Mouse (Mus musculus) G1E (cell line): Measurements from ENCODE around the gene Cnga1. TPM values are rescaled to one million over a fixed set of nuclear protein-coding genes. Genes with fewer than 3 reads are reported as not detected.

Experiments used
- ATAC-seq: 2 replicates; pipeline ENCODE4 v1.8.0; 2016; ENCODE audit warnings: mild to moderate bottlenecking; ENCODE audit not compliant: insufficient number of reproducible peaks, poor library complexity, low FRiP score, severe bottlenecking; ENCODE audit errors: extremely low read depth
- DNase-seq: peaks from one replicate; pipeline ENCODE4 v3.0.0; 2012; ENCODE audit warnings: low spot score
- H3K27me3 ChIP-seq: 2 replicates; pipeline ENCODE4 v1.6.1; 2012; ENCODE audit warnings: mild to moderate bottlenecking, low read length, inconsistent platforms; ENCODE audit not compliant: insufficient read depth
- H3K36me3 ChIP-seq: replicated peaks from 2 replicates; pipeline ENCODE3; 2012; ENCODE audit warnings: mild to moderate bottlenecking, inconsistent platforms
- H3K4me1 ChIP-seq: 2 replicates; pipeline ENCODE4 v1.6.1; 2012; ENCODE audit warnings: low read depth, low read length, inconsistent platforms, mixed read lengths; ENCODE audit not compliant: insufficient read depth
- H3K4me3 ChIP-seq: 2 replicates; pipeline ENCODE4 v1.5.1; 2012; ENCODE audit warnings: low read depth, mild to moderate bottlenecking, inconsistent platforms, low read length, moderate library complexity, mixed read lengths
- H3K9me3 ChIP-seq: replicated peaks from 2 replicates; pipeline ENCODE4 v1.6.1; 2012; ENCODE audit warnings: inconsistent platforms
- CTCF ChIP-seq: IDR thresholded peaks from 2 replicates; pipeline ENCODE4 v1.5.1; 2012; ENCODE audit warnings: low read depth, low read length, inconsistent platforms, mixed read lengths
- GATA1 ChIP-seq: IDR thresholded peaks from 2 replicates; pipeline ENCODE4 v1.6.1; 2012; ENCODE audit warnings: borderline replicate concordance, low read length, inconsistent platforms, mixed read lengths
- GATA2 ChIP-seq: IDR thresholded peaks from 2 replicates; pipeline ENCODE4 v1.6.1; 2012; ENCODE audit warnings: low read depth, low read length, inconsistent platforms, borderline replicate concordance
- POLR2AphosphoS5 ChIP-seq: IDR thresholded peaks from 2 replicates; pipeline ENCODE4 v1.6.1; 2012; ENCODE audit warnings: low read depth, low read length, inconsistent platforms; ENCODE audit not compliant: insufficient replicate concordance
- TAL1 ChIP-seq: conservative IDR thresholded peaks from 2 replicates; pipeline ENCODE4 v1.6.1; 2012; ENCODE audit warnings: low read depth, low read length, inconsistent platforms, mixed read lengths
- polyA plus RNA-seq: library from polyadenylated mRNA; stranded (reverse); fragments of >175 nt; gene quantifications from 2 replicates; pipeline ENCODE4 v1.2.3, GENCODE M21; 2012
- total RNA-seq, 2 experiments: library from RNA; stranded (forward) in 1 of 2; stranded (reverse) in 1 of 2; fragments of 200-1000 nt in 1 of 2; fragments of >200 nt in 1 of 2; fragmentation: Nextera tagmentation in 1 of 2; gene quantifications; 2 replicates each; pipeline ENCODE4 v1.2.3; 2014 to 2017

Cnga1 gene
- total and polyA plus RNA-seq, 3 experiments, result 0.27 to 4.9 TPM; not detected in 1

DNA sequence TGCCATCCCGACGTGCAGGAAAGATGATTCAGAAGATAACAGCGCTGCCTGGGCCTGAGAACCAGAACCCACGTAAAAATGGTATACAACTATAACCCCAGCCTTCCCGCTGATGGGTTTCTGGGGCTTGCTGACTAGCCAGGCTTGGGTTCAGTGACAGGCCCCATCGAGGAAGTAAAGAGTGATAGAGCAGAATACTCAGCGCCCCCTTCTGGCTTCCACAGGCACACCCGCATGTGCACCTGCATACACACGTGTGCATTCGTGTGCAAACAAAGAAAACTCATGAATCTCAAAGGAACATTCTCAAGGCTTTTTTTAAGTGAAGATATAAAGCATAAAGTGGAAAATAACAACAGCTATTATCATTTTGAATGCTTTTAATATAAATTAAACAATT, 2.1 kb upstream of the Cnga1 start:
- Histone ChIP-seq H3K4me3 (no peak overlapping the region), H3K27me3 (peaks cover 20% of the 10 kb centered on the region), H3K36me3 (no peaks in the 10 kb centered on the region), H3K4me1 (peaks cover 13% of the 10 kb centered on the region), H3K9me3 (no peaks in the 10 kb centered on the region)
- no peak for ATAC-seq
- DNase-seq, result no peak
- TF ChIP-seq GATA1 (no peak), TAL1 (no peak), POLR2AphosphoS5 (no peak), CTCF (no peak), GATA2 (no peak)

DNA sequence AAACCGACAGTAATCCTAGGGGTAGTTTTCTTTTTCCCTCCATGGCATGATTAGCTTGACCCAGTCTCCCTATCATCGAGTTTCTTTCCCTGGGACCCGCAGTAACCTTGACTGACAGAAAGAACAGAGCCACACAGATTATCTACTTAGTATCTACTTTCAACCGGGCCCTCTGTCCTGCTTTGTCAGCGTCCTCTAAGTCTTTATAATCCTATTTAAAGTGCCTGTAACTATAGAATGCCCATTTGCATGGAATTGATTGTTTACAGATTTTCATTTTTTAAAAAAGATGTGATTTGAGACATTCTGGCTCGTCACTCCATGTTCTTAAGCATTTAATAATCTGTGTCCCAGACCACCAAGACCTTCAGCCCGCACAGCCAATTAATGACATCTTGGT, 420 bp downstream of the Cnga1 start:
- TF ChIP-seq POLR2AphosphoS5, result no peak
- TF ChIP-seq GATA1, result no peak
- TF ChIP-seq TAL1, result no peak
- TF ChIP-seq GATA2, result no peak
- no peak for TF ChIP-seq CTCF
- DNase-seq, result no peak
- ATAC-seq, result no peak
- Histone ChIP-seq H3K27me3 (peaks cover 16% of the 10 kb centered on the region), H3K4me1 (peaks cover 13% of the 10 kb centered on the region), H3K36me3 (no peaks in the 10 kb centered on the region), H3K4me3 (no peak overlapping the region), H3K9me3 (no peaks in the 10 kb centered on the region)

DNA sequence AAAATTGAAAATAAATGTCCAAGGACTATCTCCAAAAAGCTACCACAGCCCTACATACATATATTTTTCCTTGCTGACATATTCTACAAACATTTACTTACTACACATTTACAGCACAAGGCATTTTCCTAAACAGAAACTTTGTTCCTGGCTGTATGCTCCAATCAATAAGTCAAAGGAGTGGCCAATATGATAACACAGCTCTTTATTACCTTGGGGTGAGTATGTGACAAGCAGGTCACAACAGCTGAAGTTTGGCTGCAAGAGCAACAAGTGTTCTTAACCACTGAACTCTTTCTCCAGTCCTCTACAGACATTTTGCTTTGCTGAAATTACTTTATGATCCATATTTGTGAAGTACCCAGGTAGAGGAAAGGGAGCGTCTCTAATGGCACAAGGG, 4.0 kb downstream of the Cnga1 start:
- ATAC-seq (no peak), DNase-seq (no peak)
- Histone ChIP-seq H3K4me1 (0 out of 2 replicates have a peak, but pooled peaks cover 1% of the 10 kb centered on the region), H3K9me3 (no peaks in the 10 kb centered on the region), H3K27me3 (peaks cover 5% of the 10 kb centered on the region; the same call in 1 of the 2 replicates), H3K36me3 (no peaks in the 10 kb centered on the region), H3K4me3 (no peak overlapping the region)
- no peak for TF ChIP-seq GATA2
- no peak for TF ChIP-seq GATA1
- no peak for TF ChIP-seq CTCF
- no peak for TF ChIP-seq TAL1
- no peak for TF ChIP-seq POLR2AphosphoS5

DNA sequence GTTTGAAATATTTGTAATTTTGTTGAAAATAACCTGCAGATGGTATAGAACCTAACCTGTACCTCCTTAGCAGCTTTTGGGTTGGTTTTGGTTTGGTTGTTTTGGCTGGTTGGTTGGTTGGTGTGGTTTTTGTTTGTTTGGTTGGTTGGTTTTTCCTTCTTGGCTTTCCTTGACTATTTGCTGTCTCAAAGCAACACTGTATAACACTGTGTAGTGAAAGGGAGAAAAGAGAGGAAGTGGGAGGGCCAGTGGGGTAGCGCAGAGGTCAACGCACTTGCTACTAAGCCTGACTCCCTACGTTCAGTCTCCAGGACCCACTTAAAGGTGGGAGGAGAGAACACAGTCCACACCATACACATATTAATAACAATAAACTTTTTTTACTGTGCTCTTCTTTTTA, 7.5 kb downstream of the Cnga1 start:
- Histone ChIP-seq H3K27me3 (peaks cover 8% of the 10 kb centered on the region; the same call in 1 of the 2 replicates), H3K36me3 (no peaks in the 10 kb centered on the region), H3K9me3 (no peaks in the 10 kb centered on the region), H3K4me1 (peaks cover 4% of the 10 kb centered on the region; the same call in 1 of the 2 replicates), H3K4me3 (no peak overlapping the region)
- TF ChIP-seq GATA1, result no peak
- no peak for TF ChIP-seq GATA2
- TF ChIP-seq CTCF, result no peak
- no peak for TF ChIP-seq TAL1
- no peak for TF ChIP-seq POLR2AphosphoS5
- ATAC-seq, result no peak
- no peak for DNase-seq

DNA sequence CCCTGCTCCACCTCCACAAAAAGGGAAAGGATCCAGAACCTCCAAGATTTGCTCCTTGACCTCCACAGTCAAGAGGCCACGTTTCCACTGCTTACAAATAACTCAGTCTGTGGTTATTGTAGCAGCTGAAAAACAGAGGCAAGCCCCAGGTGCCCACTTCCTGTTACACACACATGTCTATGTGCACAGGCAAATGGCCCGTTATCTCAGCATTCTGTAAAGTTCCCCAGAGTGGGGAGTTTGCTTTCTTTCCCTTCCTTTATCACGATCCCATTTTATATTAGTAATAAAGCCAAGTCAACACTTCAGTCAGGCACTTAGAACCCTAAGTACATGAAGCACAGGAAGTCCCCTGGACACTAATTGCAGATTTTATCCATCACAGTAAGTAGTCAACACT, 8.0 kb downstream of the Cnga1 start:
- H3K4me1 ChIP-seq, result peaks cover 4% of the 10 kb centered on the region; the same call in 1 of the 2 replicates
- no peaks in the 10 kb centered on the region for H3K9me3 ChIP-seq
- no peak overlapping the region for H3K4me3 ChIP-seq
- TF ChIP-seq CTCF (no peak), POLR2AphosphoS5 (no peak)
- H3K27me3 ChIP-seq, result peaks cover 8% of the 10 kb centered on the region; the same call in 1 of the 2 replicates
- no peaks in the 10 kb centered on the region for H3K36me3 ChIP-seq
- DNase-seq (no peak), ATAC-seq (no peak)

DNA sequence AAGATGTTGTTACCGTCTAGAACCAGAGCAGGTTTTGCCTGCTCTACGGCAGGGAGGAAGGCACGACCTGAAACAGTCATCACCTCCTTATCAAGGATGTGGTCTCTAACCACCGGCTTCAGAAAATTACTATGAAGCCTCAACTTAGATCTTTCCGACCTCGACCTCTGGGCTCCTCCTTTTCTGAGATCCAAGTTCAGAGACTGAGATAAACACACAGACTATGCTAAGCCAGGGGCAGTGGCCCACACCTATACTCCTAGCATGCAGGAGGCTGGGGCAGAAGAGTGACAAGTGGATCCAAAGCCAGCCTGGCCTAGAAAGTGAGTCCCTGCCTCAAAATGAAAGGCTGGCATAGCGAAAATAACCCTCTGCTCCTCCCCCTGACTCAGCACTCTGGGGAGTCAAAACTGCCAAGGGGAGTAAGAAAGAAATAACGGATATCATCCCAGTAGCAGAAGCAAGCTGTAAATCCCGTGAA, 9.2 kb downstream of the Cnga1 start:
- no peak overlapping the region for H3K4me3 ChIP-seq
- H3K4me1 ChIP-seq, result peaks cover 4% of the 10 kb centered on the region; the same call in 1 of the 2 replicates
- H3K27me3 ChIP-seq, result peaks cover 8% of the 10 kb centered on the region; the same call in 1 of the 2 replicates
- ATAC-seq, result no peak
- no peak for DNase-seq
- H3K9me3 ChIP-seq, result no peaks in the 10 kb centered on the region
- TF ChIP-seq TAL1 (no peak), POLR2AphosphoS5 (no peak), CTCF (no peak), GATA1 (no peak), GATA2 (no peak)
- H3K36me3 ChIP-seq, result no peaks in the 10 kb centered on the region

DNA sequence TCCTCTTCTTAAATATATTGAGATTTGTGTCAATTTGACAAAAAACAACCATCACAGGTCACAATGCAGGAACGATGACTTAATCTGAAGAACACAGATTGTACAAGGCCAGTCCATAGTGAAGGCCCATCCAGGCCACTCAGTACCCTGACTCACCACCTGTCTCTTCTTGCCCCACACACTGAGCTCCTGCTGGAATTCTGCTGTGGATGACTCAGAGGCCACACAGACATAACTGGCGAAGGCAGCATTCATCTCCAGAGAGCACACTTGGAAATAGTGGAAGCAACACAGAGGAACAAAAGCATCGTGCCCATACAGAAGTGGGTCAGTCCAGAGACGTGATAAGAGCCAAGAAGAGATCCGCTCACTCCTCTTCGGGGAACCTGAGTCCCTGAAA, 14.0 kb downstream of the Cnga1 start:
- Histone ChIP-seq H3K9me3 (no peaks in the 10 kb centered on the region), H3K36me3 (no peaks in the 10 kb centered on the region), H3K27me3 (peaks cover 6% of the 10 kb centered on the region; the same call in 1 of the 2 replicates), H3K4me1 (peaks cover 3% of the 10 kb centered on the region; the same call in 1 of the 2 replicates), H3K4me3 (no peak overlapping the region)
- no peak for TF ChIP-seq TAL1
- DNase-seq (no peak), ATAC-seq (no peak)
